Mouse (Mus musculus) layer of hippocampus, postnatal 36 days (tissue): ENCODE results near the gene Gramd1c. TPM values are rescaled to one million over a fixed set of nuclear protein-coding genes. Genes with fewer than 3 reads are reported as not detected.

Experiments
- DNase-seq, 2 experiments: peaks; one replicate each; pipeline ENCODE4 v3.0.0; 2022
- total RNA-seq, 2 experiments: library from RNA; stranded (reverse); gene quantifications; 2 replicates each; pipeline ENCODE4 v1.2.3; 2021

Gene Gramd1c
- total RNA-seq, 2 experiments from 2014 or later, result 3.5 to 3.9 TPM

- DNase-seq, result no peak
Measured at GRCm38 (mm10) chr16:44018372-44018771, 44.8 kb downstream of the Gramd1c start.

DNA sequence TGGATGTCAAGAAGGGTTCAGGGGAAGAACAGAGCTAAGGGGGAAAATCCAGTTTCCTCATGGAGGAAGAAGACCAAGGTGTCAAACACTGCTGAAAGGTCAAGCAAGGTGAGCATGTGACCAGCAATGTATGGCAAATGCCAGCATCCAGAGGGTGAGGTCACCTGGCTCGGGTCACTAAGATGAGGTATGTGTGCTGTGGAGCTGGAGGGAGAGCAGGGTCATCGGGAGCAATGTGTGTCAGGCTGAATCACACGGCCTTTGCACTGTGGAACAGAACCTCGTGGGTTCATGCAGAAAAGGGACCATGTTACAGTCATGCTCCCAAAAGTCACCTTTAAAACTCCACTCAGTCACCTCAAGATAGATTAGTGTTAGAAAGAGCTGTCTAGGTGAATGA, 45.4 kb downstream of the Gramd1c start:
- no peak for DNase-seq

- no peak for DNase-seq
Measured at GRCm38 (mm10) chr16:44016164-44016563, 47.0 kb downstream of the Gramd1c start.

- DNase-seq, result no peak
Measured at GRCm38 (mm10) chr16:44015416-44016158, 47.6 kb downstream of the Gramd1c start.

- DNase-seq, result no peak
Measured at GRCm38 (mm10) chr16:44011010-44011409, 52.1 kb downstream of the Gramd1c start.

DNA sequence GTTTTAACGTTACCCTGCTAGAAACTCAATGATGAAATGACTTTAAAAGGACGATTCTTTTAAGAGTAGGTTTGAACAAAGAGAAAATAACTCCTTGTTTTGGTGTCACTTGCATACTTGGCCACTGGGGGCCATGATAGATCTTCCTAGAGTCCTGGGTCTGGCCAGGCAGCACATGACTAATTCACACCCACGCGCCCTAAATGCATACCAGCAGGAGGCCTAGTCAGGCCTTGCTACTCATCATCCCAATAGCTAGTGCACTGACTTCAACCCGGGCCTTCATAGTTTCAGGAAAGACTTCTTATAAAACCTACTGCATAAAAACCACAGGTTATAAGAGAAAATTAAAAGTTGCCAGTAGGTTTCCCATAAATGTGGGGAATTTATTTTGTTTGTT, 61.1 kb downstream of the Gramd1c start:
- DNase-seq, result no peak

DNA sequence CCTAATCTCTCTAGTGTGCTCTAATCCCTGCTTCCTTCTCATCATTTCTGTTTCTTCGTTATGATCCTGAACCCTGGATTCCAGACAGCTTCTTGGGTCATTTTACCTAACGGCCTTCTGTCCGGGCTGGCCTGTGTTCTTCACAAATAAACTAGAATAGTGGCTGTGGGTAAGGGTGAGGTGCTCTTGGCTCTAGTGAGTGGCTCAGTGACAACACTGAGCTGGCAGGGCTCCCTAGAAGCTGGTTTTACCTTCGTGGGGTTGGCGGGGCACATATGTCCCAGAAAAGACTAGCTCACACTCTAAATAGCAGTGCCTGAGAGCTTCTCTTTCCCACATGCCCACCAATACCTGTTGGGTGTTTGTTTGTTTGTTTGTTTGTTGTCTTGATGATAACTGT, 63.6 kb downstream of the Gramd1c start:
- no peak for DNase-seq

GRCm38 (mm10) chr16:43999111-43999510, 64.0 kb downstream of the Gramd1c start:
- no peak for DNase-seq

GRCm38 (mm10) chr16:43994623-43995022, 68.5 kb downstream of the Gramd1c start:
- DNase-seq, result no peak

DNA sequence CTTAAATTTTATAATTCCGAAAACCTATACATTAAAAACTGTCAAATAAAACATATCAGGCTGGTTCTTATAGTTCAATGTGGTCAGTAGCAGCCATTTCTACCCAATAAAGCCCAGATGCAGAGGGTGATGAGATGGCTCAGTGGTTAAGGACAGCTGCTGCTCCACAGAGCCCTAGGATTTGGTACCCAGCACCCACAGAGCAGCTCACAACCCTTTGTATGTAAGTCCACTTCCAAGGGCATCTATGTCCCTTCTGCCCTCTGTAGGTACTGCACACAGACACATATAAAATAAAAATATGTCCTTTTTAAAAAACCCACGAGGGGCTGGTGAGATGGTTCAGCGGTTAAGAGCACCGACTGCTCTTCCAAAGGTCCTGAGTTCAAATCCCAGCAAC, 76.8 kb downstream of the Gramd1c start:
- no peak for DNase-seq

GRCm38 (mm10) chr16:43980110-43980609, 83.0 kb downstream of the Gramd1c start:
- peak in 1 of 2 experiments; percentile 27 for DNase-seq

GRCm38 (mm10) chr16:43979328-43980109, 83.6 kb downstream of the Gramd1c start, which contains the start of gene Zdhhc23:
Gene Zdhhc23, minus strand, starts transcription at chr16:43979791.
- no peak for DNase-seq

DNA sequence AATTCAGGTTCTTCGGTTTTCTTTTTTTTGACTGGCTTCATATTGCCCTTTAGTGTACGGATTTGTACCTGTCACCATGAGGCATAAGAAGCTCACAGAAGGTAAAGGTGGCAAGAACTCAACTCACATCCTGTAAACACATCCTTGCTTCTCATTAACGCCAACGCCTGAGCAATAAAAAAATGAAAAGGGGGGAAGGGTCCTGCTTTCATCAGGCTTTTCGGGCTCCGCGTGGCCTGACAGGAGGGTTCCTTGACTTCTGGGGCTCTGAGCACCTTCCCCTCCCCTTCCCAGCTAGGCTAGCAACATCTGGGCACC, 84.2 kb downstream of the Gramd1c start:
- no peak for DNase-seq

DNA sequence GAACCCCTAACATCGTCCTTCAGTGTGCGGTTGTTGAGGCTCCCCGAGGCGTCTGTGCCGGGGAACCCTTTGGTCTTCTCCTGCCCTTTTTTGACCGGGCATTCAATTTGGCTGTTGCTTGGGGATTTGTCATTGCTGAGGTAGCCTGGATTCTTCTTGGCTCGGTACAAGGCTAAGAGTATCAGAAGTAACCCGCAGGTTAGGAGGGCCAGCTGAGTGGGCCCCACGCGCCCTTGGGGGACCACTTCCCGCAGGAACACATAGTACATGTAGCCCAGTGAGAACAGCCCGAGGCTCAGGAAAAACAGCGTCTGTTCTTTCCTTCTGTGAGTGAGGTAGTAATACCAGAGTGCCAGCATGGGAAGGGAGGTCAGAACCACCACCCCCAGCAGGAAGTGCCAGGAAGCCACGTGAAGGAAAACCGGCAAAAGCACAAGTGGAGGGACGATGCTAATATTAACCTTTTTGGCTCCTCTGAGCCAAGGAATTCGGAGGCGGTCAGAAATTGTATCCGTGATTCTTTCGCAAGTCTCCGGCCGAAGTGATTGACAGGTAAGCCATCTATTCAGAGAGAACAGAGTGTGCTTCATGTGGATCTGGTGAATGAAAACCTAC, 89.4 kb downstream of the Gramd1c start:
- DNase-seq, result no peak

DNA sequence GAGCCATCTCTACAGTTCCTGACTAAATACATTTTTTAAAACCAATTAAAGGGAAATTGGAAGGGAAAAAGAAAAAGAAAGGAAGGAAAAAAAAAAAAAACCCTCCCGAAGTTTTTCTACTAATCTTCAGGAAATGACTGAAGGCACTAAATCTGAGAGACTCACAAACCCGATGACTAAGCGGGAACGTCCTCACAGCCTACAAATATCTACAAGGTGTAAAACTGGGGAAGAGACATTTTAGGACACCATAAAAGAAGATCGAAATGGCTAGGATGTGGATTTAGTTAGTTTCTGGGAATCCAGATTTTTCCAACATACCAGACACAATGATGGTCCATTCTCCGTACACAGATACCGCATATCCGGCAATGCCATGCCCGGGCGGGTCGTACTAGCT, 90.0 kb downstream of the Gramd1c start:
- no peak for DNase-seq

DNA sequence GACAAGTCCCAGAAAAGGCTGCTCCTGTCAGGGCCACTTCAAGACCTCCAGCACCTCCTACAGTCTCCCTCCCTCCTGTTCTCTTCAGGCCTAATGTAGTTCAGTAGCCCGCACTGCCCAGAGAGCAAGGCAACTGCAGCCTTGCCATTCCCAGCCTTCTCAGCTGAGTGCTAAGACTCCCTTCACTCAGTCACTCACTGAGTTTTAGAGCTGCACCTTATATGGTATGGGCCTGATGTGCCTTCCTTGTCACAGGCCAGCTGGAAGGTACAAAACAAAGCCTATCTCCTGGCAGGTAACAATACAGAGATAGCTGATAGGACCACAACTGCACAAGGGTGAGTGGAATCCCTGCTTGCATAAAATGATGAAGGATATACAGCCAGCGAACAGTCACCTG, 90.8 kb downstream of the Gramd1c start:
- DNase-seq, result no peak

DNA sequence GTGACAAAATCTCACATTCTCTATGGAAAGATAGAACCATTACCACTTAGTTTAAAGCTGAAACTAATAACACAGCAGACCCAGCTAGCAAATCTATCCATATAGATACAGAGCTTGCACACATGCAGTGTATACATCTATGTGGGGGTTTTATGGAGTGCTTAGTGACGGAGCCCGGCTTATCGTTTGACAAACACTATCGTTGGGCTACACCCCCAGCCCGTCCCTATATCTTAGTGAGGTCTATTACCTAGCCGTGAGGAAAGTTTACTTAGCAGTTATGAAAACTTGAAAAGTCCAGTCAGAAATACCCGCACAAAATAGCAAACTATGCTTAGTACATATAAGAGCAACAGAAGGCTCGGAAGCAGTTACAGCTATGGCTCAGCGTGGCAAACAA, 91.4 kb downstream of the Gramd1c start:
- no peak for DNase-seq

GRCm38 (mm10) chr16:43971189-43971588, 92.0 kb downstream of the Gramd1c start:
- no peak for DNase-seq

DNA sequence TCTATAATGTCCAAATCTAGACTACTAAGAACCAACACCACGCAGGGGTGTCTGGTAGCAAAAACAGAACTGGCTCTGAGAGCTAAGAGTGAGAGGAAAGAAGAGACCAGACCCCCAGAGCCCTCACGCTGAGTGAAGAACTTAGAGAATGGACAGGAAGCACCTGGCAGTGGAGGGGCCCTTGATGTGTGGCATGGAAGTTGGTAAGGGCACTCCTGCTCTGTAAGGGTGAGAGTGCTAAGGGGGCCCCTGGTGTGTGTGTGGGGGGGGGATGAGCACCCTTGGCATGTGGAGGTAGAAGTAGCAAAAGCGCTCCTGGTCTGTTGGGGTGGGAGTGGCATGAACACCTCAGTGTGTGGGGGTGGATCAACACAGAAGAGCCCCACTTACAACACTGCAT, 92.7 kb downstream of the Gramd1c start:
- no peak for DNase-seq

DNA sequence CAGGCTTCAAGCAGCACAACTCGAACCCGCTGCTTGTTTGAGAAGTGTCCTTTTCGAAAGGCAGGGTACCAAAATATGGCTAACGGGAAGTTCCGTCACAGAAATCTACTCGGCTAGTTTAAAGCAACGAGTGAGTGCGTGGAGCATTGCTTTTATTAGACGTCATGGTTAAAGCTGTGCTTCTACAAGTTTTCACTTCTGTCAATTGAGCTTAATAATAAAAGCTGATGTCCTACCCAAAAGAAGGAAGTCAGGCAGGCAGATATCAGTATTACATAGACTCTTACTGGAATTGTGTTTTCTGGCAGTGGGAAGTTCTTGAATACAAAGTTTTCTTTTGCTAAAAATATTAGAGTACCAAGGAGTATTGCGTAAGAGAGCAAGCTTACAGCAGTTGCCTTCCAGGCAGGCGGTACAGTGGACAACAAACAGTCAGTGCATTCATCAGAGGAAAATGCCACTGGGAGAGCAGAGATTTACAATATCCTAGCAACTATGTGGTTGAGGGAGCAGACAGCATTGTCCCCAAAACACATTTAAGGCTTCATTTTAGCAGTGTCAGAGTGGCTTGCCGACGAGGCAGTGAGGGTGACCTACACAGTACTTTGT, 97.3 kb downstream of the Gramd1c start:
- no peak for DNase-seq

- no peak for DNase-seq
Measured at GRCm38 (mm10) chr16:43963780-43964179, 99.4 kb downstream of the Gramd1c start.

- no peak for DNase-seq
Measured at GRCm38 (mm10) chr16:43963291-43963690, 99.9 kb downstream of the Gramd1c start.

- DNase-seq, result no peak
Measured at GRCm38 (mm10) chr16:43958038-43958437, 105.1 kb downstream of the Gramd1c start.
